Mouse (Mus musculus): ENCODE measurements around the gene Trpm2.

GRCm38 (mm10) chr10:78001796-78002195 is 31.4 kb upstream of the Trpm2 start:
- no peak for TF ChIP-seq CTCF (IDR thresholded peaks at IDR 0.05; ENCODE audit: low read depth, low read length)
- TF ChIP-seq GATA2 (IDR thresholded peaks at IDR 0.05; ENCODE audit: borderline replicate concordance, low read depth, low read length): no peak
- TF ChIP-seq POLR2AphosphoS5 (IDR thresholded peaks at IDR 0.05; ENCODE audit: insufficient replicate concordance, low read depth, low read length): no peak
- TF ChIP-seq GATA1 (IDR thresholded peaks at IDR 0.05; ENCODE audit: borderline replicate concordance, low read length): no peak
- TF ChIP-seq TAL1 (conservative IDR thresholded peaks at IDR 0.05; ENCODE audit: low read depth, low read length): no peak
